Mouse (Mus musculus): ENCODE measurements around the gene Pth2.
"Not testable (repeated sequence)": the region's sequence is repeated elsewhere in the genome, so short reads cannot be mapped to it uniquely, and the experiment has no call there.

Pth2 gene

DNA sequence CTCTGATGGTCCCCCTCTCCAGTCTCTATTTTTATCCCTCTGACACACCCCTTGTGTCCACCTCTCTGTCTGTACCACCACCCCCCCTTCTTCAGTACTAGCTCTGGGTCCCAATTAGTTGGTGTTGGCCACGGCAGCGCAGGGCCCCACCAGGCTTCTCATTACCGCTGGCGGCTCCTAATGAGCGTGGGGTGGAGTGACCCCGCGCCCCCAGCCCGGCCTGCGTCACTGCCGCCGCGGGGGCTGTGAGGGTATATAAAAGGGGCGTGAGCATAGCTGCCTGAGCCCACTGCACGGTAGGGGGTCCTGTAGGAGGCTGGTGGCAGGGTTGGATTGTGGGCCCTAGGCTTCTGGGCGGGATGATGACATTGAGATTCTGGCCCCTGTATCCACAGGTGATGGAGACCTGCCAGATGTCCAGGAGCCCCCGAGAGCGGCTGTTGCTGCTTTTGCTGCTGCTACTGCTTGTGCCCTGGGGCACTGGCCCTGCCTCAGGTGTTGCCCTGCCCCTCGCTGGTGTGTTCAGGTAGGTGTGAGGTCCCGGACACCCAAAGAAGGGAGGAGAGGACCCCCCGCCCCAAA lies at the start of gene Pth2:
Gene Pth2 (plus strand): TSS at position 100 of the 582 bp plus-strand sequence.
- DNase-seq = peak; percentile 70

GRCm38 (mm10) chr7:45131850-45132249 lies 48.9 kb upstream of the Pth2 start:
- peak; percentile 51 for DNase-seq

DNA sequence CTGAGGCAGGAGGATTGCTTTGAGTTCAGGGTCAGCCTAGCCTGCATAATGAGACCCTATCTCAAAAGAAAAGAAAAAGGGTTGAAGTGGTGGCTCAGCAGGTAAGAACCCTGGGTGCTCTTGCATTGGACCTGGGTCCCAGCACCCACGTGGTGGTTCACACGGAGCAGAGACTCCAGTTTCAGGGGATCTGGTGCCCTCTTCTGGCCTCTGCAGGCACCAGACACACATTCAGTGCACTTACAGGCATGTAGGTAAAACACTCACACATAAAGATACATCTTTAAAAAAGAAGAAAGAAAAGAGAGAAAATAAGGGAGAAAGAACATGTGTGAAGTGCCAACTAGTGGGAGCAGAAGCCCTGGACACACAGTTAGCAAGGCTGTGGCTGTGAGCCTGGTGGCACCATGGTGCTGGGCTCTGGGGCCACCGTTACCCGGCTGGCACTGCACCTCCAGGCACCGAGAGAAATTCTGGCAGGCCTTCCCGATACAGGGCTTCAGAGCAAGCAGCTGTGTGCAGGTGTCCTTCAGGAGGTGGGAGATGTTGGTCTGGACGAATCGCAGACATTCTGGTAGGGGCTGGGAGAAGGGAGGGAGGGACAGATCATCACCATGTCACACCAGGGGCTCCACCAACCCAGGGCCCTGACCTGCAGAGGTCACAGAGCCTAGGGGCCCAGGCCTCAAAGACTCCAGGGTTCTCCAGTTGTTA lies 47.2 kb upstream of the Pth2 start:
- peak; percentile 36 for DNase-seq

DNA sequence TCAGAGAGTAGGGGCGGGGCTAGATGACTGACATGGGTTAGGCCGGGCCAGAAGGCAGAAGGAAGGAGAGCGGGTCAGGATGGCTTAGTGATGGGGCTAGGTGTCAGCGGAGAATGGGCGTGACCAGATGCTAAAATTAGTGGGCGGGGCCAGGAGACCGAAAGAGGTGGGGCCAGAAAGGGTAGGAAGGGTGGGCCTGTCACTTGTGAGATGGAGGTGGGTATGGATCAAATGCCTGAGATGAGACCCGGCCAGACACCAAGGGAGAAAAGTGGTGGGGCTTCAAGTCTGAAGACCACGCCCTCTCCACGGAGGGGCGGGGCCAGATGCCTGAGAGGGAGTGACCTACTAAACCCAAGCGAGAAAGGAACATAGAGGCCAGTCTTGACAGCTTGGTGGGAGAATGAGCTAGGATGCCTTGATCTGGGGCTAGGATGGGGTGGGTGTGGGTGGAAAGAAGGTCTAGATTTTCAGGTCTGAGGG lies 46.2 kb upstream of the Pth2 start:
- DNase-seq = peak; percentile 58

DNA sequence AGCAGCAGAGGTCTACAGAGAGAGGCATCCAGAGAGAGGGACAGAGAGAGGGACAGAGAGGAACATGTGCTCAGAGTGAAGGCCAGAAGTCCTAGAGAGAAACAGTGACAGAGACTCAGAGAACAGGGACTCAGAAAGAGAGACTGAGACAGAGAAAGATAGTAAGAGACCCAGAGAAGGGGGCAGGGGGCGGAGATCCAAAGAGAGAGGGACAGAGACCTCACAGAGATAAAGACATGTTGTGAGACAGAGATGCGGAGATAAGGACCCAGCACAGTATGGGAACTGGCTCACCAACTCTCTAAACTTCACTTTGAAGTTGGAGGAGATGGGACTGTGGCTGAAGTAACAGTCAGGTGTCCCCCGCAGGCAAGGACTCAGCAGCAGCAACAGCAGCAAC lies 45.4 kb upstream of the Pth2 start:
- DNase-seq = no peak

- peak; percentile 91 for DNase-seq
These were observed 44.7 kb upstream of the Pth2 start, which contains the start of the genes Gm45713 and Flt3l for GRCm38 (mm10) chr7:45135993-45136567. Gm45713 (minus strand) TSS chr7:45136231. Flt3l (minus strand) TSS chr7:45136432.

- peak; percentile 41 for DNase-seq
These were observed 43.4 kb upstream of the Pth2 start for GRCm38 (mm10) chr7:45137171-45138006.

DNA sequence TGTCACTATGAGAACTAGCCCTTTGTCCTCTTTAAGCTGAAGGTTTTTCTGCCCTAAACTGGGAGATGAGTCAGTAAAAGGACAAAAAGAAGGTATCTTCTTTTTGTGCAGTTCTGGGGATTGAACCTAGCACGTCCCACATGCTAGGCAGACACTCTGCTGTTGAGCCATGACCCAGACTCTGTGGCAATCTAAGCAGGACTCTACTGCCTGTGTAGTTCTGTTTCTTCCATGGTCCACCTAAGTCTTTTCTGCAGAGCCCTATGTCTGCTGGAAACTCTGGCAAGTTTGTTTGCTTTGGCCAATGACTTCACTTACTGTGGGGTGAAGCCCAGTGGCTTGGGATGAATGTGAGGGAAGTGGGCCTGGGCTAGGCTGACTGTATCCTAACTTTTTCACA lies 42.4 kb upstream of the Pth2 start:
- no peak for DNase-seq

DNA sequence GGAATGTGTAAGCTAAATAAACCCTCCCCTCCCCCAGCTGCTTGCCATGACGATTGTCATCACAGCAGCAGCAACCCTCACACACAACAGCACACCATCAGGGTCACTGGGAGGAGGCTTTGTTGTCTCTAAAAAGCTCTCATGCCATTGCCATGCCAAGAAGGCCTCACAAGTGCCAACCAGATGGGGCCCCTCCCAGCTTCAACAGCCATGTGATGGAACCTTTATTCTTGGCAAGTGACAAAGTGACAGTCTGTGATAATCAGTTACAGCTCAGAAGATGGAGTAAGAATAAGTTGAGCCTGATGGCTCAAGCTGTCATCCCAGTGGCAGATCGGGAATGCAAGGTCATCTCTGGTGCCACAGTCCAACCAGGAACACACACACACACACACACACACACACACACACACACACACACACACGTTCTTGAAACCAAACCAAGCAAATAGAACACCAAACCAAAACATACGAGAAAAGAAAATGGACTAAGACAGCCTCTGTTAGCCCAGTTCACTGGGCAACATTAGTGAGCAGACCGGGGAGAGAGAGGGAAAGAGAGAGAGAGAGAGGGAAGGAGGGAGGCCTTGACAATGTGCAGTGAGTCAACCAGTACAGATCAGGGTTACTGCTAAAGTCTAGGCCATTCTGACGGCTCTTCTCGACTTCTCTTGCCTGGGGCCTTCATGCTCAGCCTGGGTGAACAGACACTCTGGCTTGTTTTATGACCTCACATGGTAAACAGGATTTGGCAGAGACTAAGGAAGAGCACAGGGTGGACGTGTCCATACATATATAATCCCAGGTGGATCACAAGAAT lies 40.7 kb upstream of the Pth2 start:
- DNase-seq = peak; percentile 28

DNA sequence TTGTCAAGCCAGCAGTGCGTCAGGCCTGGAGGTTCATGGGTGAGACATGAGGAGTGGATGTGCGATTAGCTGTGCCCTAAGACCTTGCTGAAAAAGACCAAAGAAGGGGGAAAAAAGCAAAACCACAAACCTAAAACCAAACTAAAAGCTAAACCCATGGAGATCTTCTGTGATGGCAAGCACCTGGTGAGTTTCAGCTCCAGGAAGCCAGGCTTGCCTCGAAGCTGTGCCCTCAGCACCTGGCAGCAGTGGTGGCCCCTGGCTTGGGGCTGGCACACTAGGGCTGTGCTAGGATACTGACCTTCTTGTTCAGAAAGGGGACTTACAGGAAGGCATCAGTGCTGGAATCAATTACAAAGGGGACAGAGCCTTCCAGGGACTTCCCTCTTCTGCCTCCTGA lies 39.5 kb upstream of the Pth2 start:
- no peak for DNase-seq

DNA sequence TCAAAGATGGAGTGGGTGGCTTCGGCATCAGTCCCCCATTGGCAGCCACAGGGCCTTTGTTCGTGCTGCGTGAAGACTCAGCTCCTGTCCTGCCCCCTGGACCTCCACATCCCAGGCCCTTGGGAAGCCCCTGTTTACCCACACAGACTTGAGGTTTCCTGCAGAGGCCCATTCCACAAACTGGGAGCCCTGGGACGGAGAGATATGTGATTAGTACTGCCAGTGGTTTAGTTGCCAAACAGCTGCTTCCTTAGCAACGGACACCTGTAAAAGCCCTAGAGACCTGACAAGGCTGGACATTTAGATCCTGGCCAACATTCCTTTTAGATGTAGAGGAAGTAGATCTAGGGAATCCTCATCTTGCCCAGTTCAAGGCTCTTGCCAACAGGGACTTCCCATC lies 38.9 kb upstream of the Pth2 start:
- DNase-seq = no peak

DNA sequence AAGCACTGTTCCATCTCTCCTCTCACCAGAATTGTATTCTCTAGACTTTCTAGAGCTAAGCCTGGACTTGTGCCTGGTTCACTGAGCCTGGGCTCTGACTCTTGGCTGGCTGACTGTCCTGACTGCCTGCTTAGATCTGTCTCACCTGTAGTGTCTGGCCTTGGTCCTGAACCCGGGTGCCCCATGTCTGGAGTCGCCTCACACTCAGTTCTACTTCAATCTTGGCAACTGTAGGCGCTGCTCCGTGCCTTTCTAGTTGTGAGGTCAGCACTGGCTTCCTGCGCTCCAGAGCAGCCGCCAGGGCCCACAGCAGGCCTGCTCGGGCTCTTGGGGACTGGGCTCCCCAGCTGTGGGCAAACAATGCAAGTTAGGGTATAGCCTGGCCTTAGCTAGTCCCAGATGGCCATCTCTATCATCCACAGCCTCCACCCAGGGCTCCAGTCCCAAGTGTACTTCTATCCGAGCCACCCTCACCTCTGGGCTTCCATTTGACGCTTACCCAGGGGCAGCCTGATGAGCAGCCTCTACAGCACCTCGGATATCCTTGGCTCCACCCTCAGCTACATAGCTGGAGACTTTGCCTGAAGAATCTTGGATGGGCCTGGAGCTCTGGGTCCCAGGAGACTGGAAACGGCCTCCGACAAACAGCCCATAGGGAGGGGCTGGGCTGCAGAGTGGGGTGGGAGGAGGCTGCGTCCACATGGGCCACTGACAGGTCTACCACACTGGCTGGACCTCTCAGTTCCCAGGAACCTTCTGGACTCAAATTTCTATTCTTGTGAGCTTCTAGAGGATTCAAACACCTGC lies 36.2 kb upstream of the Pth2 start:
- no peak for DNase-seq

GRCm38 (mm10) chr7:45145460-45145859 lies 35.3 kb upstream of the Pth2 start:
- DNase-seq = peak; percentile 25

GRCm38 (mm10) chr7:45147267-45147666 lies 33.5 kb upstream of the Pth2 start:
- peak; percentile 28 for DNase-seq

- peak; percentile 25 for DNase-seq
These were observed 32.9 kb upstream of the Pth2 start for GRCm38 (mm10) chr7:45147899-45148298.

GRCm38 (mm10) chr7:45148534-45149098 lies 32.2 kb upstream of the Pth2 start:
- DNase-seq = no peak

- peak; percentile 37 for DNase-seq
These were observed 31.2 kb upstream of the Pth2 start for GRCm38 (mm10) chr7:45149545-45149944.

DNA sequence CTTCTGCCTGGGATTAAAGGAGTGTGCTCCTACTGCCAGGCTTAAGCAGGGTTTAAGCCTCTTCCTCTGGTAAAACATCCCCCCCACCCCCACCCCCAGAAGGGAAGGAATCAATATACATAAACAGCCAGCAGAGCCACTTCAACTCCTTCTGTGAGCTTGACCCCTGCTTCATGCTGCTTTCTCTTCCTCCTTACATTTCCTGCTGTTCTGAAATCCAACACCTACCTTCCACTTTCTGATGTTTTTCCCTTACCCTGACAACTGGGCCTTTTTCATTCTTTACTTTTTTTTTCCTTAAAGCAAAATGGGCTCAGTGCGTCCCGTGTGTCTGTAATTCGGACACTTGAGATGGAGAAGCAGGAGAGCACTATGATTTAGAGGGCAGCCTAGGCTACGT lies 30.5 kb upstream of the Pth2 start:
- DNase-seq = no peak

DNA sequence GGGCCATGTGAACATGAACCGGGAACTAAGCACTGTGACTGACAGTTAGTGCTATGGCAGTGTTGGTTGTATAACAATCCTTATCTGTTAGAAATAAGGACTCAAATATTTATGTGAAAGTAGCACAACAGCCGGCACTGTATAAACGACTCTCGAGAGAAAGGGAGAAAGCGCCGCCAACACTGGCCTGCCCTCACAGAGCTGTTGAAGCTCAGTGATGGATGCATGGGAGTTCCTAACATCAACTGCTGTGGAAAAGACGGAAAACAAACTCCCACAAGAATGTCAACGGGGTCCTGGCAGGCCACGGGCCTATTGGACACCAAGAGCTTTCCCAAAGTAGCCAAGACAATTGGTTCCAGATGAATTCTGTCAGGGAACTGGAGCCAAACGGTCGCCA lies 29.5 kb upstream of the Pth2 start:
- peak; percentile 43 for DNase-seq

- DNase-seq = not testable (repeated sequence)
These were observed 27.7 kb upstream of the Pth2 start for GRCm38 (mm10) chr7:45153052-45153451.

DNA sequence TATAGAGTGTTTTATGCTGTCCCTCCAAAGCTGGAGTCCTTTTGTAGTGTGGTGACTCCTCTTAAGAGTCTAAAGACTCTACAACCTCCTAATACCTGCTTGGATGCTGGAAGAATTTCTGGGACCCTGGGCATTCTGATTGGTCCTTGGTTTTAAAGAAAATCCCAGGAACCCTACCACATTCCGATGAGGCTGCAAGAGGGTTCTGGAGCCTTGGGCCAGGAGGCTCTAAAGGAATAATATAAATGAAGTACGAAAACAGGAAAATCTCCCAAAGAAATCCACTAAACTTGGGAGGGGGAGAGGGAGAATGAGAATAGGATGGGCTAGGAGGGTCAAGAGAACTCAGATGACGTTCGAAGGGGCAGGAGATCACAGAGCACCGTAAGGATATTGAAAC lies 27.2 kb upstream of the Pth2 start:
- no peak for DNase-seq

Data from cerebellum, adult 9-11 months (tissue).